Mouse (Mus musculus) neural tube, embryonic 12.5 days (tissue): ENCODE results near the gene Rpl7a. TPM values are rescaled to one million over a fixed set of nuclear protein-coding genes. Genes with fewer than 3 reads are reported as not detected.

ENCODE experiments used
- ATAC-seq: fragments of 200-750 bp; cut with Nextera tagmentation; 2 replicates; pipeline ENCODE4 v1.8.0; 2017; ENCODE audit warnings: low read depth, mild to moderate bottlenecking, moderate TSS enrichment, moderate library complexity; ENCODE audit not compliant: low FRiP score
- H3K27ac ChIP-seq: fragments of 300-500 bp; sonication (generic); 2 replicates; pipeline ENCODE4 v1.5.1; 2016
- H3K27me3 ChIP-seq: fragments of 300-500 bp; sonication (generic); replicated peaks from 2 replicates; pipeline ENCODE4 v1.6.1; 2016; ENCODE audit warnings: mild to moderate bottlenecking
- H3K36me3 ChIP-seq: fragments of 300-500 bp; sonication (generic); 2 replicates; pipeline ENCODE4 v1.6.1; 2016; ENCODE audit warnings: mild to moderate bottlenecking
- H3K4me1 ChIP-seq: fragments of 300-500 bp; sonication (generic); 2 replicates; pipeline ENCODE4 v1.6.1; 2016
- H3K4me2 ChIP-seq: fragments of 300-500 bp; sonication (generic); replicated peaks from 2 replicates; pipeline ENCODE4 v1.6.1; 2016; ENCODE audit warnings: mild to moderate bottlenecking
- H3K4me3 ChIP-seq: fragments of 300-500 bp; sonication (generic); 2 replicates; pipeline ENCODE4 v1.5.1; 2016
- H3K9ac ChIP-seq: fragments of 300-500 bp; sonication (generic); 2 replicates; pipeline ENCODE4 v1.6.1; 2016; ENCODE audit warnings: mild to moderate bottlenecking
- H3K9me3 ChIP-seq: fragments of 300-500 bp; sonication (generic); 2 replicates; pipeline ENCODE4 v1.6.1; 2016; ENCODE audit warnings: mild to moderate bottlenecking
- WGBS: fragments of 180-500 bp; shearing (Covaris S2); methylation state at CpG from one replicate; pipeline ENCODE4 v1.1.7; 2016; 5-methylcytosine and 5-hydroxymethylcytosine counted together
- polyA plus RNA-seq: library from polyadenylated mRNA; unstranded; fragments of >200 nt; fragmentation: Nextera tagmentation; extraction: Ambion mirVana; gene quantifications from 2 replicates; pipeline ENCODE4 v1.2.1, GENCODE M21; 2016

The Rpl7a gene
- polyA plus RNA-seq, 1 experiment from 2014 or later, result 486 TPM

DNA sequence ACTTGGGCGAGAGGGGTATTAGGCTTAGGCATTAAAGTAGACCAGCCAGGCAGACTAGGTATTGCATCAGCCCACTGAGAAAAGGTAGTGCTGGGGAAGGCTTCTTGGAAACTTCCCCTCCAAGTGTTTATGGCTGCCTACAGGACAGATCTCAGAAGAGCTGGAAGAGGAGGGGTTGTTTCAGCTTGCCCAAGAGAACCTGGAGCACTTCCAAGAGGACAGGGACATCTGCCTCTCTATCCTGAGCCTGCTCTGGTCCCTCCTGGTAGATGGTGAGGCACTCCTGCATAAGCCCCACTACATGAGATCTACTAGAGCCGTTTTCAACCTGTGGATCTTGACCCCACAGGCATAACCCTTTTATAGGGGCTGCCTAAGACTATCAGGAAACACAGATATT is 39.8 kb downstream of the Rpl7a start:
- H3K9ac ChIP-seq, result no peak overlapping the region
- 88% methylated on average over 2 of the region's 2 CpGs for WGBS
- no peak for ATAC-seq
- H3K27me3 ChIP-seq, result no peaks in the 10 kb centered on the region
- no peaks in the 10 kb centered on the region for H3K4me1 ChIP-seq
- H3K9me3 ChIP-seq, result no peaks in the 10 kb centered on the region
- H3K36me3 ChIP-seq, result peaks cover 55% of the 10 kb centered on the region
- H3K4me3 ChIP-seq, result no peak overlapping the region
- no peak overlapping the region for H3K4me2 ChIP-seq
- no peak overlapping the region for H3K27ac ChIP-seq

DNA sequence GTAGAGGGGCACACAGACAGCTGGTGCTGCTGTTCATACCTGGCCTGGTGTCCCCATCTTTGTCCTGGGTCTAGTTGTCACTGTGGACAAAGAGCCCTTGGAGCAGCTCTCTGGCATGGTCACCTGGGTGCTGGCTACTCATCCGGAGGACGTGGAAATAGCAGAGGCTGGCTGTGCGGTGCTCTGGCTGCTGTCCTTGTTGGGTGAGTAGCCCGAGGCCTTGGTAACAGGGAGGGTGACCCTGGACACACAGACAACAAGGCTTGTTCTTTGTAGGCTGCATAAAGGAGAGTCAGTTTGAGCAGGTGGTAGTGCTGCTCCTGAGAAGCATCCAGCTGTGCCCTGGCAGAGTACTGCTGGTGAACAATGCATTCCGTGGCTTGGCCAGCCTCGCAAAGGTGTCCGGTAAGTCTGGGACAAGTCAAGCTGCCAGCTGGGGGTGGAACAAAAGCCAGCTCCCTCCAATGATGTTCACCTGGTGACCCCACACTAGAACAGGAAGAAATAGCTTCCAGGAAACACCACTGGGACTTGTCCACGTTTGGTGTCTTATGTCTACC is 40.9 kb downstream of the Rpl7a start:
- no peak overlapping the region for H3K4me3 ChIP-seq
- WGBS, result 92% methylated on average over 8 of the region's 8 CpGs
- H3K4me1 ChIP-seq, result no peaks in the 10 kb centered on the region

DNA sequence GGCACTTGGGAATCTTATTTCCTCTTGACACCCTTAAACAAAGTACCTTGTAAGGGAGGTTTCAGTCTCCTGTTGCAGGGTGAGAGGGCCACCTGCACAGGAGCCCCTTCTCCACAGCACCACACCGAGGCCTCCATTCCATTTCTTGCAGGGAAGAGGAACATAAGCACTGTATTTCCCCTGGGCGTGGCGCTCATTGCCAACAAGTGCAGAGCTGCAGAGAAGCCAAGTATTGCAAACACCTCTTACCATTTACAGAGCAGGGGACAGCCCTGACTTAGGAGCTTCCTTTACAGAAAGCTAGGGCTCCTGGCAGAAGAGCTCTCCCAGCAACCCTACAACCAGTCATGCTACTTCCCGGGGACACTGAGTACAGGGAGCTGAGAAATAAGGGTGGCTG is 41.6 kb downstream of the Rpl7a start:
- no peak overlapping the region for H3K4me3 ChIP-seq
- 95% methylated on average over 4 of the region's 4 CpGs for WGBS
- peaks cover 68% of the 10 kb centered on the region for H3K36me3 ChIP-seq
- no peak overlapping the region for H3K27ac ChIP-seq
- H3K4me2 ChIP-seq, result no peak overlapping the region
- H3K9ac ChIP-seq, result no peak overlapping the region
- no peaks in the 10 kb centered on the region for H3K27me3 ChIP-seq
- H3K9me3 ChIP-seq, result no peaks in the 10 kb centered on the region
- no peaks in the 10 kb centered on the region for H3K4me1 ChIP-seq
- ATAC-seq, result no peak

More for the DNA sequence above, 40.9 kb downstream of the Rpl7a start:
- Histone ChIP-seq H3K9me3 (no peaks in the 10 kb centered on the region), H3K9ac (no peak overlapping the region), H3K36me3 (peaks cover 64% of the 10 kb centered on the region), H3K27ac (no peak overlapping the region), H3K4me2 (no peak overlapping the region), H3K27me3 (no peaks in the 10 kb centered on the region)
- no peak for ATAC-seq

DNA sequence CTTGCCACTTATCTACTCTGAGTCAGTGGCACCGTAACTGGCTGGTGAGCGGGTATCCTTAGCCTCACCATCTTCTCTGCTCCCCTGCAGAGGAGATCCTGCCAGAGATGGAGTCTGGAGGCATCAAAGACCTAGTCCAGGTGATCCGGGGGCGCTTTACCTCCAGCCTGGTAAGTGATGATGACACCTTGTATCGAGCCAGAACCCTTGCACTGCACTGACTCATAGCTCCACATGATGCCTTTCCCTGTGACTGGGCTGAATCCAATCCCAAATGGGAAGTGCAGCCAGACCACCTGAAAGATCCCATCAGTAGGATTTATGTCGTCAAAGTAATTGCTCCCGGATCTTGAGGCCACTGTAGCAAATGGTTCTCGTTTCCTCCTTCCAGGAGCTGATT is 42.3 kb downstream of the Rpl7a start:
- no peak for ATAC-seq
- H3K27ac ChIP-seq, result no peak overlapping the region
- no peak overlapping the region for H3K4me2 ChIP-seq
- no peaks in the 10 kb centered on the region for H3K27me3 ChIP-seq
- WGBS, result 91% methylated on average over 8 of the region's 8 CpGs
- no peak overlapping the region for H3K9ac ChIP-seq
- no peaks in the 10 kb centered on the region for H3K9me3 ChIP-seq
- no peak overlapping the region for H3K4me3 ChIP-seq
- peaks cover 73% of the 10 kb centered on the region for H3K36me3 ChIP-seq
- H3K4me1 ChIP-seq, result no peaks in the 10 kb centered on the region

DNA sequence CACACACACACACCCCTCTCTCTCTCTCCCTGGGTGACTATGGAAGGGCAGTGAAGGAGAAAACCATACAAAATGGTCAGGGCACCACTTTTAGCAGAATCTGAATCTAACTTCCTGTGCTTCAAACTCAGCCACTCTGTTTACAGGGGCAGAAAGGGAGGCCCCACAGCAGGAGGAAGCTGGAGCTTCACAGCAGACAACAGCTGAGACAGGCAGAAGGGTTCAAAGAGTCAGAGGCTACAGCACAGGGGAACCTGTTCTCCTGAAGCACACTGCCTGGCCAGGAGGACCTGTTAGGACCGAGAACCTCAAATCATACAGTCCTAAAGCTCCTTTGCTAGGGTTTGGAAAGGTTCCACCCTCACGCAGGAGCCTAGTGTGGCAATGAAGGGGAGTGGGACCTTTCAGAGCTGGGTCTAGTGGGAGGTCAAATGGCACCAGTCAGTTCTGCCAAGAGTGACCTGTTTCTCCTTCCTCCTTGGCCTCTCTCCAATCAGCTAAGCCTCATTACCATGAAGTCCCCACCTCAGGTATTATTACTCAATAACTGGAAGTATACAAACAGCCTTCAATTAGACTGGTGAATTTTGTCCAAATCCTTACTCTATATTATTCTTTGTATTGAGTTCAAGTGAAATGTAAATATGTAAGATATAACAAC is 44.3 kb downstream of the Rpl7a start:
- Histone ChIP-seq H3K36me3 (peaks cover 86% of the 10 kb centered on the region), H3K27ac (no peak overlapping the region), H3K4me2 (no peak overlapping the region), H3K4me3 (no peak overlapping the region), H3K27me3 (no peaks in the 10 kb centered on the region), H3K9ac (no peak overlapping the region), H3K9me3 (no peaks in the 10 kb centered on the region), H3K4me1 (no peaks in the 10 kb centered on the region)
- 93% methylated on average over 2 of the region's 2 CpGs for WGBS
- no peak for ATAC-seq

DNA sequence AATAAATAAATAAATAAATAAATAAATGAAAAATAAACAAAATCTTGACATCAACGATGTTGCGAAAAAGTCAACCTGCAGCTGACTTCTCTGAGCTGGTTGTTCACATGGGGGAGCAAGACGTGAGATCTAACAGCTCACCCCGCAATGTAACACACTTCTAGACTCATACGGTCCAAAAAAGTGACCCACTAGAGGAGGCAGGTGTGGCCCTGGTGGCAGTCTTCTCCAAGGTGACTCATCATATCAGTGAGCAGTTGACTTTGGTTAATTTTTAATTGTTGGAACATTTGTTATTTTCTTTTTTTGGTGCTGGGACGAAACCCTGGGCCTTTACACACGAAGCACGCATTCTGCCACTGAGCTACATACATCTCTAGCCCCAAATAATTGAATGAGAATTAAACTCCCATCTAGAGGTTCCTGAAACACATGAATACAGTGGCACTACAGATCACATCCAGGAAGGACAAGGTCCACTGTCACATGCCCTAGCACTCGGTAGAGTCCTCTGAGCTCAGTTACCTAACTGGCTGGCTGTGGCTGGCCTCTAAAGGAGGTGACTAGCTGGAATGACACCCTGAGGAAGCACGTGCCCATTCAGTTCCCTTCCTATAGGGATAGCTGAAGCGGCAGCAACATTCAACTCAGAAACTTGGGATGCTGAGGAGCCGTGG is 46.4 kb downstream of the Rpl7a start:
- Histone ChIP-seq H3K4me2 (no peak overlapping the region), H3K9me3 (no peaks in the 10 kb centered on the region), H3K27me3 (no peaks in the 10 kb centered on the region), H3K27ac (no peak overlapping the region), H3K9ac (no peak overlapping the region), H3K36me3 (peaks cover 89% of the 10 kb centered on the region), H3K4me1 (peaks cover 6% of the 10 kb centered on the region; the same call in 1 of the 2 replicates), H3K4me3 (no peak overlapping the region)
- ATAC-seq, result no peak
- 95% methylated on average over 12 of the region's 12 CpGs for WGBS

DNA sequence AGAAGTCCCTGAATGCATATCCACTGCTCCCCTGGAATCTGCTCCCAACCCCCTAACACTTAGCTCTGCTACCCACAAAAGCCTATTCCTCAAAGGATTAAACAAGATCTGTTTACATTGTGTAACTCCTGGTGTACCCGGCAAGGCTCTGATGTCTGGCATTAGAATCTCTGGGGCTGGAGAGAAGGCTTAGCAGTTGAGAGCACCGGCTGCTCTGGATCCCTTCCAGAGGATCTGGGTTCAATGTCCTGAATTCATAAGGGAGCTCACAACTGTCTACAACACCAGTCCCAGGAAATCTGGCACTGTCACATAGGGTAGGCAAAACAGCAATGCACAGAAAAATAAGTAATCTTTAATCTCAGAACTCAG is 46.9 kb downstream of the Rpl7a start:
- Histone ChIP-seq H3K9me3 (no peaks in the 10 kb centered on the region), H3K36me3 (peaks cover 87% of the 10 kb centered on the region)
- 96% methylated on average over 2 of the region's 2 CpGs for WGBS

DNA sequence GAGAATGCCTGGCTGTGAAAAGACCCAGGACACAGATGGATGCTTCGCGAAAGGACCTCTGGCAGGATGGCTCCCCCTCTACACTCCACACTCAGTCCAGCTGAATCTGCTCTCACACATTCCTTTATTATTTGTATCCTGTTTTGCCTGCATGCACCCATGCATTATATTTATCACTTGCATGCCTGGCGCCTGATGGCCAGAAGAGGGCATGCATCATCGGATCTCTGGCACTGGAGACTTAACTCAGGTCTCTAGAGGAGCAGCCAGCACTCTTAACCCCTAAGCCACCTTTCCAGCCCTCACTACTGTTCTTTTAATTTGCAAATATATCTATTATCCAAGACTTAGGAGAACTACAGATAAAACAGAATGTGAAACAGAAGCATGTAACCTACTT is 50.2 kb downstream of the Rpl7a start:
- no peak overlapping the region for H3K4me2 ChIP-seq
- no peak overlapping the region for H3K4me3 ChIP-seq
- H3K4me1 ChIP-seq, result peaks cover 23% of the 10 kb centered on the region
- no peak overlapping the region for H3K27ac ChIP-seq
- H3K27me3 ChIP-seq, result no peaks in the 10 kb centered on the region
- H3K9ac ChIP-seq, result no peak overlapping the region
- H3K9me3 ChIP-seq, result no peaks in the 10 kb centered on the region
- no peak for ATAC-seq
- peaks cover 54% of the 10 kb centered on the region for H3K36me3 ChIP-seq
- 81% methylated on average over 4 of the region's 4 CpGs for WGBS

More for the DNA sequence above, 46.9 kb downstream of the Rpl7a start:
- H3K4me3 ChIP-seq, result no peak overlapping the region
- no peak overlapping the region for H3K4me2 ChIP-seq
- H3K27ac ChIP-seq, result no peak overlapping the region
- no peak for ATAC-seq
- peaks cover 10% of the 10 kb centered on the region; the same call in 1 of the 2 replicates for H3K4me1 ChIP-seq
- no peaks in the 10 kb centered on the region for H3K27me3 ChIP-seq
- H3K9ac ChIP-seq, result no peak overlapping the region

Other genes with a start within 250 kb of the Rpl7a start
- gene Lcn4, start 239.5 kb upstream of the Rpl7a start, polyA plus RNA-seq, result not detected in 2 replicates
- not detected in 2 replicates for gene Abo, start 45.8 kb upstream of the Rpl7a start, polyA plus RNA-seq
- 28.8 and 30.2 TPM in 2 replicates for gene Surf6, start 7.9 kb upstream of the Rpl7a start, polyA plus RNA-seq
- gene Med22, start 87 bp upstream of the Rpl7a start, polyA plus RNA-seq, result 112 and 115 TPM in 2 replicates
- 55.3 and 55.7 TPM in 2 replicates for gene Surf2, start 5.6 kb downstream of the Rpl7a start, polyA plus RNA-seq
- 56.3 and 59.5 TPM in 2 replicates for gene Surf1, start 5.8 kb downstream of the Rpl7a start, polyA plus RNA-seq
- gene Surf4, start 23.2 kb downstream of the Rpl7a start, polyA plus RNA-seq, result 137 and 140 TPM in 2 replicates
- 0.20 TPM in 1 of 2 replicates, not detected in the other for gene Stkld1, start 23.3 kb downstream of the Rpl7a start, polyA plus RNA-seq
- 41.1 and 42.3 TPM in 2 replicates for gene Rexo4, start 53.6 kb downstream of the Rpl7a start, polyA plus RNA-seq
- gene Adamts13, start 62.7 kb downstream of the Rpl7a start, polyA plus RNA-seq, result not detected in 2 replicates
- 124 and 130 TPM in 2 replicates for gene Cacfd1, start 99.2 kb downstream of the Rpl7a start, polyA plus RNA-seq
- gene Slc2a6, start 117.2 kb downstream of the Rpl7a start, polyA plus RNA-seq, result 6.1 and 7.9 TPM in 2 replicates
- gene Mymk, start 161.4 kb downstream of the Rpl7a start, polyA plus RNA-seq, result 6.4 and 7.0 TPM in 2 replicates
- gene Adamtsl2, start 168.6 kb downstream of the Rpl7a start, polyA plus RNA-seq, result 6.4 and 9.3 TPM in 2 replicates
- 0.74 and 0.80 TPM in 2 replicates for gene Fam163b, start 231.7 kb downstream of the Rpl7a start, polyA plus RNA-seq